Mouse (Mus musculus) adrenal gland, postnatal 4 days (tissue): ENCODE measurements around the gene Ugt1a9. TPM values are rescaled to one million over a fixed set of nuclear protein-coding genes. Genes with fewer than 3 reads are reported as not detected.

ENCODE experiments used
- DNase-seq, 2 experiments: peaks; one replicate each; pipeline ENCODE4 v3.0.0; 2021 to 2022; ENCODE audit warnings: low spot score in 2 of 2, mixed read lengths in 2 of 2
- total RNA-seq, 2 experiments: library from RNA; stranded (reverse); gene quantifications; 2 replicates each; pipeline ENCODE4 v1.2.3; 2021

The Ugt1a9 gene
- total RNA-seq, 2 experiments from 2014 or later, result 0.22 to 2.3 TPM

- DNase-seq, result no peak
Measured at GRCm38 (mm10) chr1:88233421-88234247, 163.0 kb downstream of the Ugt1a9 start.

GRCm38 (mm10) chr1:88234248-88234610 lies 163.6 kb downstream of the Ugt1a9 start:
- no peak for DNase-seq

DNA sequence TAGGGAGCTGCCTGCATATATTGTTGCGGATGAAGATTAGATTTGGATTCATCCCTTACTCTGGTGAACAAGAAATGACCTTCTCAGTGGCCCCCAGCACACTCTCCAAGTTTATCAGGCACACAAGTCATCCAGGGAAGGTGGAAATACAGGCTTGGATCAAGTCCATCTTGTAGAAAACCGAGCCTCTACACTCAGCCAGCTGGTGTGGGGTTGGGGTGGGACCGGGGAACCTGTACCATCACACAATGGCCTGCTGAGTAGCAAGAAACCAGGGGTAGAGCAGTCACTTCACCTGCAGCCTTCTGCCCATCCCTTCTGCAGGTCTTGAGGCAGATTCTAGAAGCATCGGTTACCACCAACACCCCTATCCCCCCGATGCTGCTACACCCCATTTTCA lies 164.0 kb downstream of the Ugt1a9 start:
- no peak for DNase-seq

DNA sequence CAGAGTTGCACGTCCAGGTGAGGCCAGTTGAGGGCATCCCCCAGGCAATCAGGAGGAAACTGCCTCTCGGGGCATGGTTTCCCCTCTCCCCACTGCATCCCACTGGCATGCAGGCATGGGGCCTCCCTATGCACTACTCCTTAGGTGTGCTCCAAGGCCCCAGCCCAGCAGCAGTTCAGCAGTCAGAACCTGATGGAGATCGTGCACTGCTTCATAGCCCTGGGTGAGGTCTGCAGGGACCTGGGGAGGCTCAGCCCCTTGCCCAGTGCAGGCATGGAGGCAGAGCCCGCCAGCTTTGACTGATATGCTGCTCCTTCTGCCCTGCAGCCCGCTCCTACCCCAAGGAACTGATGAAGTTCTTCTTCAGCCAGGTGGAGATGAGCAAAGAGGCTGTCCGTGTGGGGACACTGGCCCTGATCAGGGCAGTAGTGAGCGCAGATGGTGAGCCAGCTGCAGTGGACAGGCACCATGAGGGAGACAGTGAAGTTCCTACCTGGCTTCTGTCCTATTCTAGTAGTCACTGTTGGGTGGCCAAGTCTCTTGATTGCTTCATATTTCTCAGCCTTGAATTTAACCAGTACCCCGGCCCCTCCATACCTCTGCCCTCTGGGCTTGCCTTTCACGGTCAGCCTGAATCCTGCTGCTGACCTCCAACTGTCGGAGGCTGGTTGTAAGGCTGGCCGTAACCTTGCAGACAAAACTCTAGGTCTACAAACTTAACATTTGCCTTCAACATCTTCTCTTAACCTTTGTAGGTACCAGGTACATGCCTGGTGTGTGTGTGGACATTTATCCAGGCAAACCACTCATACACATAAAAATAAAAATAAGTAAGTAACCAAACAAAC lies 164.7 kb downstream of the Ugt1a9 start:
- no peak for DNase-seq

GRCm38 (mm10) chr1:88235894-88236415 lies 165.4 kb downstream of the Ugt1a9 start:
- no peak for DNase-seq

DNA sequence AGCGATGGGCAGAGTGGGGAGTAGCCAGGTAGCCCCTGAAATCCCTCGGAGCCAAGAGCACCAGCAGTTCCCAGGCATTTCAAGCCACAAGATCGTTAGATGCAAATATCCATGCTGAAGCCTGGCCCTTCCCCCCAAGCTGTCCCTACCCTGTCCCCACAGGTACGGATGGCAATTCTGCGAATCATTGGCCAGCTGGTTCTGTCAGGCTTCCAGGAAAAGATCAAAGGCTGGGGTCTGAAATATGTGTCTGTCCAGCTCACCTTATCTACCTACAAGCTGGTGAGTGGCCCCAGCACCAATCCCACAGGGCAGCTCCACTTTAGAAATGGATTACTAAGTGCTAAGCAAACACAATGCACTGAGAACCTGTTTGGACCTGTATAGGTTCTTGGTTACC lies 166.7 kb downstream of the Ugt1a9 start:
- DNase-seq, result no peak

DNA sequence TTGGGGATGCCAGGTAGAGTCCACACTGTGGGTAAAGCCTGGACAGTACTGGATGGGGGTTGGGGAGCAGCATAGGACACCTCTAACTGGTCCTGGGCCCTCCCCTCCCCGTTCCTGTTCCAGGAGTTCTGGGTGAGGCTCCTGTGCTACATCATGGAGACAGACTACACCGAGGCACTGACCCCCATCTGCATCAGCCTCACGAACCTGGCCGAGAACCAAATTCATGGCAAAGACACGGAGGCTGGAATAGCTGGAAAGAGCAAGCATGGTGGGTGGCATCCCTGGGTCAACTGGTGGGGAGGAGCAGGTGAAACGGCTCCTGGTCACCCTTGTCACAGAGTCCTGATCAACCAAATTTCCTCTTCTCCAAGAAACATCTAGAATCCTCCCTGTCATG lies 168.2 kb downstream of the Ugt1a9 start:
- DNase-seq, result no peak

DNA sequence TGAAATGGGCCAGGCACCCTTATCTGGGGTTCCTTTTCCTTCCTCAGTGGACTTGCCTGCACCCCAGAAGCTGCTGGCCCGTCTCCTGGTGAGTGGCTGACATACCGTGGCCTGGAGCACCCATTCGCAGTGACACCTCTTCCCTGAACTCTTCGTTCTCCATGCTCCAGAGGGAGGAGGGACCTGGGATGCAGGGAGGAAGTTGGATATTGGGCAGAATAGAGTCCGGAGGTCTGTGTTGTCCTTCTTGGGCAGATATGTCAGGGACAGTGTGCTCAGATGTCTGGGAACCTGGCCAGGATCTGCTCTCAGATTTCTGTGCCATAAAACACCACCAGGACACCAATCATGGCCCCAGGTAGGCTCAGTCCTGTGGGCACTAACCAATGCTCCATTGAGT lies 169.5 kb downstream of the Ugt1a9 start:
- no peak for DNase-seq

DNA sequence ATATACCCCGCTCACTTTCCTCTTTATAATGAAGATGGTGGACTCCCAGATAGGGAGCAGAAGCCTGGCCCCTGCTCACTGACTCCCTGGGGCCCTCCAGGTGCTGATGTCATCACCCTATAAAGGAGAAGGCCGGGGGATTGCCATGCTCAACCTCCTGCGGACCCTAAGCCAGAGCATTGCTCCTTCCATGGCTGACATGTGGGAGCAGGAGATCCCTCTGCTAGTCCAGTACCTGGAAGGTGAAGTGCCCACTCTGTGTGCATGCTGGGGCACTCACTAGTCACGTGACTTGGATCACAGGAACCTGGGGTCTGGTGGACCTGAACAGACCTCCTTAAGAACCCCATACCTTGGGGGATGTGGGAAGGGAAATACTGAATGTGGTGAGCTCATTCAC lies 170.0 kb downstream of the Ugt1a9 start:
- no peak for DNase-seq

DNA sequence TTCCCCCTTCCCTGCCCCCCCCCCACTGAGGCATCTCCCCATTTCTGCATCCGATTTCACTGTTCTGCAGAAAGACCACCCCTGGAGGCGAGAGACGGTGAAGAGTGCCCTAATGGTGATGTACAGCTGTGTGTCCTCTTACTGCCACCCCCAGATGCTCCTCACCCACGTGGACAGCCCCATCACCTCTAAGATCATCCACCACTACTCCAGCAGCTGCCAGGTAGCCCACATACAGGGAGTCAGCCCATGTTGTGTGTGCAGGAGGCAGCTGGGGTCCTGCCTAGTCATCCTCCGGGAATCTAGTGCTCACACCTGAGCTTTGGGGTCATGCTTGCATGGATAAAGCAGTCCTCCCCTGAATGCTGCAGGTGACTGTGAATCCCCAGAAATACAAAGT lies 173.3 kb downstream of the Ugt1a9 start:
- DNase-seq, result no peak

- DNase-seq, result no peak
Measured at GRCm38 (mm10) chr1:88245881-88246280, 175.3 kb downstream of the Ugt1a9 start.

DNA sequence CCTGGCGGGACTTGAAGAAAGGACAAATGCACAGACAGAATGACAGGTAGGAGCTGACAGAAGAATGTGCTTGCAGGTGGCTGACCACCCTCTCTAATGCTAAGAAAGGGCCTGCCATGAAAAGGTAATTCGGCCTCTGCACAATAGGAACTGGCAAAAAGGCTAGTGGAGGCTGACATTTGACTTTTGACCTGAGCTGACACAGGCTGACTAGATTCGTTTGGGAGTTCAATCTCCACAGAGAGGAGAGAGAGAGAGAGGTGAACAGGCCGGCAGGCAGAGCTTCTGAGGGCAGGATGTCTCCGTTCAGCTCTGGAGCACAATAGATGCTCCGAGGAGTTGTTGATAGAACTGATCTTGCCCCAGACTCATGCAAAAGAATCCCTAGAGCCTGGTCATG lies 175.8 kb downstream of the Ugt1a9 start:
- no peak for DNase-seq

- DNase-seq, result no peak
Measured at GRCm38 (mm10) chr1:88247660-88248059, 177.1 kb downstream of the Ugt1a9 start.

DNA sequence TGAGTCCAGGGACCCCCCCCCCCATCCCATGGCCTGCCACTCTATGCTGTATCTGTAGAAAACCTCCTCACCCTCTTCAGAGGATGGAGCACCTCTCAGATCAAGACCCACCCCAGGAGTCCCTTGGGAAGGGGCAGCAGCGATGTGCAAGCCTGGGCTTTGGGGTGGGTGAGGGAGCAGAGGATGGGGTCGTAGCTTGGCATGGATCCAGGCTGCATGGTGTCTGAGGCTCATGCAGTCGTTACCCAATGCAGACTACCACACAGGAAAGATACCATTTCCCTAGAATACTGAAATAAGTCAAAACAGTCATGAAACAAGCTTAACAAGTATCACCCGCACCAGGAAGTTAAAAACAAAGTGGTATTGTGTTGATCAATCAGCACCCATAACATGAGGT lies 178.1 kb downstream of the Ugt1a9 start:
- DNase-seq, result no peak

- DNase-seq, result no peak
Measured at GRCm38 (mm10) chr1:88249596-88249995, 179.0 kb downstream of the Ugt1a9 start.

GRCm38 (mm10) chr1:88250023-88250422 lies 179.4 kb downstream of the Ugt1a9 start:
- no peak for DNase-seq

DNA sequence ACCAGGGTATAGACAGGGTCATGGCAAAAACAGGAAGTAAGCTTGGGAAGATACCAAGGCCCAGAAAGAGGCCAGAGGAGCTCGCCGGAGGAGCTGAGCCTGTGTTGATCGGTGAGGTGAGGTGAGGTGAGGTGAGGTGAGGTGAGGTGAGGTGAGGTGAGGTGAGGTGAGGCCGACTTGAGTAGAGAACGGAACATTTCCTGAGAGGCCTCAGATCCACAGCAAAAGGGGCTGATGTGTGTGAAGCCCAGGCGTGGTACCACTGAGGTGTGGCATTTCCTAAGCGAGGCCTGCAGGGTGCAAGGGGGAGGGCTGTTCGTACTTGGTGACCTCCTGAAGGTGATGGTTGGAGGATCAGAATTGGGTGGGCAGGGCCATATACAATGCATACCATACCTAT lies 182.5 kb downstream of the Ugt1a9 start:
- no peak for DNase-seq

DNA sequence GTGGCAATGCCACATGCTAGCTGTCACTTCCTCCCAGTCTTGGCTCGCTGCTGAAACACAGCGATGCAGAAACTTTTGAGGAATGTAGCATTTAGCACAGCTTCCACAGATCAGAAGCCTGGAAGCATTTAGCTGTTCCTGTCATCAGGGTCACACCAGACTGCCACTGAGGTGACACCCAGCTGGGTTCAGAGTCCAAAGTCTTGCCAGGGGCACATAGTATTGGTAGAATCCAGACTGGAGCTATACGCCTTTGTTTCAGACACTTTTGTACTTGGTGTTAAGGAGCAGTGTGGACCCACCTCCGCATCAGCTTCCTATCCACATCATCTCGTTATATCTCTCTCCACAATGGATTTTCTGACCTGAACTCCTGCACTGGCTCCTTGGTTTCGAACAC lies 182.9 kb downstream of the Ugt1a9 start:
- no peak for DNase-seq

DNA sequence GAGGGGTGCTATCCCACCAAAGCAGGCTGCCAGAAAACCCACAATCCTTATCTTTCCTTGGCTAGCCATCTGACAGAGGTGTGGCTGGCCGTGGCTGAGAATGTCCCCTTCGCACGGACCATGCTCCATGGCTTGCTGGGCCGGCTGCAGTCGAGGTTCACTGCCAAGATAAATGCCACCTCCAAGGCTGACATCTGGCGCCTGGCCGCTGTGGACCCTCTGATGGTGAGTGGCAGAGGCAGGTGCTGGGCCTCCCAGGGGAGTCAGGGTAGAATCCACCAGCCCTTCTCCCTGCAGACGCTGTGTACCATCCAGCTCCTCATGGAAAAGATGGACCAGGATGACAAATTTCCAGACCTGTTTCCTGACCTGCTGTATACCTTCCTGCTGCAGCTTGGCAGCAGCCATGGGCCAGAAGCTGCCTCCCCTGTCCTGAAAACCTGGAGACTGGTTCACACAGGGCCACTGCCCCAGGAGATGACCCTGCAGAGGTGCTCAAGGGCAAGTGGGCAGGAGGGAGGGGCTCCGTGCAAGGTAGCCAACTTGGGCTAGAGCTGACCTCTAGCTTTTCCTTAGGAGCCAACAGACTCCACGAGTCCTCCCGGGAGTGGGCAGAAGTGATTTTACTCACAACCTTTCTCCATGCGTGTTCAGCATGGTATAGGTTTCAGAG lies 184.3 kb downstream of the Ugt1a9 start:
- no peak for DNase-seq

DNA sequence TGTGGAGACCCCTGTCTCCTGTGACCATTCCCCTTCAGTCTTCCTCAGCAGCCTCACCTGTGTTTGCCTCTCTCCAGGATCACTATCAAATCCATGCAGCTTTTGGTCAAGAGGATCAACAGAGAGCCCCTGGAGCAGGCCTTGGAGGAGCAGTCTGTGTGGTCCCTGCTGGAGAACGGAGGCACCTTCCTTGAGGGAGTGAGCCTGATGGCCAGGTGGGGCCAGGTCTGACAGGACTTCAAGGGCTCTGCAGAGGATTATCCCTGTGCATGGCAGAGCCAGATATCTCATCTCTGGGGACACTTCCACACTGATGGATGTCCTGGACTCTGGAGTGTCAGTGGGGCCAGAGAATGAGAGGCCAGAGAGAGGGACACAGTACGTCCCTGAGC lies 184.9 kb downstream of the Ugt1a9 start:
- no peak for DNase-seq

GRCm38 (mm10) chr1:88255989-88256754 lies 185.6 kb downstream of the Ugt1a9 start:
- no peak for DNase-seq
